Mouse (Mus musculus) lung, postnatal 4 days (tissue): Measurements from ENCODE around the gene Mc3r.

Experiments used
- DNase-seq, 2 experiments: peaks; one replicate each; pipeline ENCODE4 v3.0.0; 2021

Gene Mc3r

DNA sequence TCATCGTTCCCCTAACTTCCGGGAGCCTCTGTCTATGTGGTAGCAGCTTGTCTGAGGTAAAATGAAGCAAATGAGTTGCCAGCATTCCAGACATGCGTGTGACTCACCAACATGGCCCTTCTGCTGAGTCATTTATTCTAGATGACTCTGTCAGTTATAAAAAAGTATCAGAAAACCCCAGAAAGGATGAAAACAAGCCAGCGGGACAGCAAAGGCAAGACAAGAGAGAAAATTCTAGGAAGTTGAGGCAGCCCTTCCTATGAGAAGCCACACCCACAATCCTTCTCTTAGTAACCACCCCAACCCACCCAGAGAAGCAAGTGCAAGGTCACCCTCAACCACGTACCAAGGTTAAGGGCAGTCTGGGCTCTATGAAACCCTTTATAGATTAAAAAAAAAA, 8.7 kb downstream of the Mc3r start:
- DNase-seq = no peak

- no peak for DNase-seq
These were observed 9.3 kb downstream of the Mc3r start for GRCm38 (mm10) chr2:172257471-172258065.

GRCm38 (mm10) chr2:172260064-172260463, 11.8 kb downstream of the Mc3r start:
- no peak for DNase-seq

GRCm38 (mm10) chr2:172261441-172261840, 13.1 kb downstream of the Mc3r start:
- no peak for DNase-seq

- no peak for DNase-seq
These were observed 14.9 kb downstream of the Mc3r start for GRCm38 (mm10) chr2:172263216-172263615.

GRCm38 (mm10) chr2:172269907-172270306, 21.6 kb downstream of the Mc3r start:
- no peak for DNase-seq

- no peak for DNase-seq
These were observed 22.2 kb downstream of the Mc3r start for GRCm38 (mm10) chr2:172270485-172270944.

DNA sequence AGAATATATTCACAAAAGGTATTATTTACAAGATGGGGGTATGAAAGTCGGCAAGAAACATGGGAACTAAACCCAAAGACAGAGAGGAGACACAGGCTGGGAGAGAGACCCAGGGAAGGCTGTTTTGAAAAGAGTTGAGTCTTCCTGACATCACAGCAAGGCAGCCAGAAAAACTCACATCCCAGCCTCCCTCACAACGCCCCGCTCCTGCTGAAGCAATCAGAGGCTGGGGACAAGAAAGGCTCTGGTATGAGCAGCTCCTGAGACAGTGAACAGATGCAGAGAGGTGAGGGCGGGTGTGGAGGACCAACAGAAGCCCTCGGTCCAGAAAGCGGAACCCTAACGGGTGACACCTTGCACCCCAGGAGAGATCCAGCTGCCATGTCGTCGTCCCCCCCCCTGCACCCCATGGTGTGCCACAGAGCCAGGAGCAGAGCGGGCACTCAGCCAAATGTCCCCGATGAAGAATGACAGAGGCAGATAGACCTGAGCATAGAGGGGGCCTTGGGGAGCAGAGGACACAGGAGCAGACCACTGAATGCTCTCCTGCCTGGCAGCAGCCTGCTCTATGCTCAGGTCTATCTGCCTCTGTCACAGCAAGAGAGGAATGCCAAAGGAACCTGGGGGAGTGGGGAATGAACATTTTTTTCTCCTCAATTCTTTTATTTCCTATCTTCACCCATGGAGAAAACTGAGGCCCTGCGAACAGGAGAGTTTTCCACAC, 22.8 kb downstream of the Mc3r start:
- DNase-seq = no peak

- no peak for DNase-seq
These were observed 26.4 kb downstream of the Mc3r start for GRCm38 (mm10) chr2:172274662-172275061.

- DNase-seq = no peak
These were observed 27.9 kb downstream of the Mc3r start for GRCm38 (mm10) chr2:172276155-172276554.

DNA sequence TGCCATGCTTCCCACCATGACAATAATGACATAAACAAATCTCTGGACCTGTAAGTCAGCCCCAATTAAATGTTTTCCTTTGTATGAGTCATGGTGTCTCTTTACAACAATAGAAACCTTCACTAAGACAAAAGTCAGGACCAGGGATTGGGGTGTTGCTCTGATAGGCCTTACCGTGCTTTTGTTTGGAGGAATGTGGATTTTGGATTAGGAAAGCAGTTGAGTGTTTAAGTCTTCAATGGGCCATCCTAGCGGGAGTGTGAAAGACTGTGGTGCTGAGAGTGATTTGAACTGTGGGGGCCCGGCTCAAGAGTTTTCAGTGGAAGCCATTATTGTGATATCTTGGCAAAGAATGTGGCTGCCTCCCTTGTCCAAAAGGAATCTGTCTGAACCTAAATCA, 30.7 kb downstream of the Mc3r start:
- DNase-seq = no peak

GRCm38 (mm10) chr2:172282071-172282710, 33.9 kb downstream of the Mc3r start:
- DNase-seq = peak; percentile 4 to 48

GRCm38 (mm10) chr2:172287715-172288114, 39.4 kb downstream of the Mc3r start:
- no peak for DNase-seq

GRCm38 (mm10) chr2:172288965-172289364, 40.7 kb downstream of the Mc3r start:
- DNase-seq = no peak

DNA sequence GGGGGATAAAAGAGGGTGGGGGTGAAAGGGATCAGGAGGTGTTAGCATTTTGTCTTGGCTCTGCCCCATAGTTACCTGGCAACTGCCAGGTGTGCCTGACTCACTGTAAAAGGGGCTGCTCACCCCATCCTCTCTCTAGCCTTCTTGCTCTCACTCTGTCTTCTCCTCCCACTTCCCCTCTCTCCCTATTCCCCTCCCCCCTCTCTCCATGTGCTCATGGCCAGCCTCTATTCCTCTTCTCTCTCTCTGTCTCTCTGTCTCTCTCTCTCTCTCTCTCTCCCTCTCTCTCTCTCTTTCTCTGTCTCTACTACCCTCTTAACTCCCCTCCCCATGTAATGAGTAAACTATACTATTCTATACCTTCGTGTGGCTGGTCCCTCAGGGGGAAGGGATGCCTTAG, 41.3 kb downstream of the Mc3r start:
- DNase-seq = no peak

GRCm38 (mm10) chr2:172290474-172290873, 42.2 kb downstream of the Mc3r start:
- DNase-seq = no peak

DNA sequence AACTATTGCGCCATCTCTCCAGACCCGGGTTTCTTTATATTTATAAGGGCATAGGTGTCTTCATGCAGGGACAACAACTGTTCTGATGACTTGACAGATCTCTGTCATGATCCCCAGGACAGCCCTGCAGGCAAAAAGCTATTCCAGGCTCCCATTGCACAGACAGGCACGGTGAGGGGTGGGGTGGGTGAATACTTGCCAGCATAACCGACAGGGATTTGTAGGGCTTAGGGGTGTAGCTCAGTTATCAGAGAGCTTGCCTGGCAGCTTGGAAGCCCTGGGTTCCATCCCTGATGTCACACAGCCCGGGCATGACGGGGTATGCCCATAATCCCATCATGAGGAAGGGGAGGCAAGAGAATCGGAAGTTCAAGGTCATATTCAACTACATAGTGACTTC, 42.7 kb downstream of the Mc3r start:
- DNase-seq = no peak

- DNase-seq = no peak
These were observed 43.6 kb downstream of the Mc3r start for GRCm38 (mm10) chr2:172291755-172292524.

GRCm38 (mm10) chr2:172292525-172293405, 44.5 kb downstream of the Mc3r start:
- DNase-seq = no peak

GRCm38 (mm10) chr2:172298083-172298482, 49.8 kb downstream of the Mc3r start:
- DNase-seq = no peak

DNA sequence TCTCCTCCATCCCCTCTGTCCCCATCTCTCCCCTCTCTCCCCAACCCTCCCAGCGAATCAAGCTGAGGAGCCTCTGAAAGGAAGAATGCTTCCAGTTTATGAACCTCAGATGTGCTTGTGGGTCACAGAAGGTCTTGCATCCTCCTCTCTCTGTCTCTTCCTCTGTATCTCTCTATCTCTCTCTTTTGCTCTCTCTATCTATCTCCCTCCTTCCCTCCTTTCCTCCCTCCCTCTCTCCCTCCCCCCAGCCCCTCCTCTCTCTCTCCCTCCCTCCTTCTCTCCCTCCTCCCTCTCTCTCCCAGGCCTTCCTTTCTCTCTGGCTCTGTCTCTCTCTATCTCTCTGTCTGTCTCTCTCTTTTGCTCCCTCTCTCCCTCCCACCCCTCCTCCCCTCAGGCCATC, 50.2 kb downstream of the Mc3r start:
- no peak for DNase-seq
